Mouse (Mus musculus) thymus, adult 2 months (tissue): Measurements from ENCODE around the gene Vgll2.

Experiments
- CTCF ChIP-seq: fragments of 200-500 bp; IDR thresholded peaks from 2 replicates; pipeline ENCODE4 v1.5.1; 2012; ENCODE audit warnings: mild to moderate bottlenecking, control low read depth, low read length, moderate library complexity, borderline replicate concordance; ENCODE audit not compliant: control insufficient read depth, poor library complexity, insufficient read depth; ENCODE audit errors: extremely low read depth
- POLR2A ChIP-seq: fragments of 200-500 bp; IDR thresholded peaks from 2 replicates; pipeline ENCODE4 v1.6.1; 2012; ENCODE audit warnings: mild to moderate bottlenecking, low read length, control low read depth, moderate library complexity; ENCODE audit not compliant: control insufficient read depth, poor library complexity, insufficient read depth; ENCODE audit errors: extremely low read depth

DNA sequence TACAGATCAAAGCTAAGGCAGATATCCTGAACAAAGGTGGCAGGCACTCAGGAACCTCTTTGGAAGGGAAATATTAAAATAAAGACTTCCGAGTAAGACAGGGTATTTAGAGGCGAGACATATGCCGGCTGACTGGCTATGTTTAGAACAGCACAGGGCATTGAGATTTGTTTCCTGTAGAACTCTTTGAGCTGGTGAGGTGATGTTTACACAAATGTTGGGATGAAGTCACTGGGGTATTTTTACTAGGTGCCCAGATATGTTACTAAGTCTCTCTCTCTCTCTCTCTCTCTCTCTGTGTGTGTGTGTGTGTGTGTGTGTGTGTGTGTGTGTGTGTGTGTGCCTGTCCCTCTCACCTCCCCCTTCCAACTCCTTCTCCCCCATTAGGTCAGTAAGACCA is 26.0 kb downstream of the Vgll2 start:
- no peak for TF ChIP-seq POLR2A
- no peak for TF ChIP-seq CTCF
